Mouse (Mus musculus): Measurements from ENCODE around the gene Stat3.

- no peak for TF ChIP-seq POLR2A (IDR thresholded peaks at IDR 0.05; ENCODE audit: borderline replicate concordance, insufficient read depth, low read length)
- no peak for TF ChIP-seq CTCF (IDR thresholded peaks at IDR 0.05; ENCODE audit: borderline replicate concordance, insufficient read depth, low read depth, low read length)
Measured at GRCm38 (mm10) chr11:100927386-100927785, 12.0 kb downstream of the Stat3 start.

Data from cerebellum, adult 2 months (tissue).